Mouse (Mus musculus): ENCODE data around the gene Rreb1.

DNA sequence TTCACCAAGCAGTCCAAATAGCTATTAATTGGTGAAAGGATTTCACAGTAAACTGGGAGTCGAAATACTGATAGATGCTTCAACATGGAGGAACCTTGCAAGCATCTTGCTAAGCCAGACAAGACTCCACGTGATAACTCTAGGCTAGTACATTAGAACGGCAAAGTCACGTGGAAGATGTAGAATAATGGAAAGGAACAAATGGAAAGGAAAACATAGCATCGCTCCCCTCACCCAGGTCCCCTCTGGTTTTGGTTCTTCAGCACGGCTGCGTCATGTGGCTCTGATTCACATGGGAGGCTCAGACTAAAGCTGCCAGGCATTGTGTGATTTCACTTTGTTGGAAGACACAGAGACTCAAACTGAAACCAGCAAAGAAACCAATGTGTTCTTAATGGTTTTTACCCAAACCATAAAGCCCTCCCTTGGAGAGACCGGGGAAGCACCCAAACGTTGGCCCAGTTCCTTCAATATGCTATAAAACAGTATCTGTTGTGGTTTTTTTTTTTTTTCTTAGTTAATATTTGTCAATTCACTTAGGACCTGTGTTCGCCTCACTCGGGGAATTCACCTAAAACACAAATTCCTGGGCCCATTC lies 14.6 kb downstream of the Rreb1 start:
- TF ChIP-seq CTCF (IDR thresholded peaks at IDR 0.05): no peak
- no peak for TF ChIP-seq EP300 (IDR thresholded peaks at IDR 0.05)

Measured in lung, postnatal 0 days (tissue).